Mouse (Mus musculus) frontal cortex, postnatal 36 days (tissue): Measurements from ENCODE around the gene Trub1.

Experiments used
- DNase-seq, 2 experiments: peaks; one replicate each; pipeline ENCODE4 v3.0.0; 2022; ENCODE audit warnings: low spot score in 2 of 2

Trub1 gene

GRCm38 (mm10) chr19:57452492-57453217 is at the start of gene Trub1:
TSS of gene Trub1 (plus strand) at chr19:57452912.
- DNase-seq = peak; percentile 88 to 94

GRCm38 (mm10) chr19:57403700-57404501 is 48.8 kb upstream of the Trub1 start:
- DNase-seq = peak; percentile 62 to 67

GRCm38 (mm10) chr19:57404502-57404848 is 48.2 kb upstream of the Trub1 start:
- peak in 1 of 2 experiments; percentile 20 for DNase-seq

- no peak for DNase-seq
These were observed 44.8 kb upstream of the Trub1 start for GRCm38 (mm10) chr19:57407947-57408346.

- peak; percentile 39 to 51 for DNase-seq
These were observed 41.1 kb upstream of the Trub1 start for GRCm38 (mm10) chr19:57411375-57412196.

- DNase-seq = no peak
These were observed 39.5 kb upstream of the Trub1 start for GRCm38 (mm10) chr19:57413170-57413569.

GRCm38 (mm10) chr19:57413918-57414317 is 38.8 kb upstream of the Trub1 start:
- no peak for DNase-seq

- DNase-seq = peak in 1 of 2 experiments; percentile 35
These were observed 37.5 kb upstream of the Trub1 start for GRCm38 (mm10) chr19:57415031-57415807.

- no peak for DNase-seq
These were observed 34.7 kb upstream of the Trub1 start for GRCm38 (mm10) chr19:57417800-57418580.

GRCm38 (mm10) chr19:57423402-57423801 is 29.3 kb upstream of the Trub1 start:
- DNase-seq = no peak

GRCm38 (mm10) chr19:57425296-57425695 is 27.4 kb upstream of the Trub1 start:
- no peak for DNase-seq

GRCm38 (mm10) chr19:57426841-57427240 is 25.9 kb upstream of the Trub1 start:
- DNase-seq = no peak

GRCm38 (mm10) chr19:57427756-57428438 is 24.8 kb upstream of the Trub1 start:
- DNase-seq = no peak

- no peak for DNase-seq
These were observed 24.1 kb upstream of the Trub1 start for GRCm38 (mm10) chr19:57428641-57429040.

- DNase-seq = no peak
These were observed 22.8 kb upstream of the Trub1 start for GRCm38 (mm10) chr19:57429926-57430325.

- DNase-seq = no peak
These were observed 21.2 kb upstream of the Trub1 start for GRCm38 (mm10) chr19:57431476-57431875.

- no peak for DNase-seq
These were observed 18.7 kb upstream of the Trub1 start for GRCm38 (mm10) chr19:57434024-57434423.

- no peak for DNase-seq
These were observed 16.1 kb upstream of the Trub1 start for GRCm38 (mm10) chr19:57436586-57437021.

- DNase-seq = no peak
These were observed 15.7 kb upstream of the Trub1 start for GRCm38 (mm10) chr19:57437042-57437441.

GRCm38 (mm10) chr19:57439296-57439695 is 13.4 kb upstream of the Trub1 start:
- DNase-seq = no peak
